Mouse (Mus musculus): ENCODE measurements around the gene Bcl2l11.
A peak's percentile ranks its signal among the peaks of the same experiment; 100 is the strongest.
"Not testable (repeated sequence)": the region's sequence is repeated elsewhere in the genome, so short reads cannot be mapped to it uniquely, and the experiment has no call there.

Bcl2l11 gene

DNA sequence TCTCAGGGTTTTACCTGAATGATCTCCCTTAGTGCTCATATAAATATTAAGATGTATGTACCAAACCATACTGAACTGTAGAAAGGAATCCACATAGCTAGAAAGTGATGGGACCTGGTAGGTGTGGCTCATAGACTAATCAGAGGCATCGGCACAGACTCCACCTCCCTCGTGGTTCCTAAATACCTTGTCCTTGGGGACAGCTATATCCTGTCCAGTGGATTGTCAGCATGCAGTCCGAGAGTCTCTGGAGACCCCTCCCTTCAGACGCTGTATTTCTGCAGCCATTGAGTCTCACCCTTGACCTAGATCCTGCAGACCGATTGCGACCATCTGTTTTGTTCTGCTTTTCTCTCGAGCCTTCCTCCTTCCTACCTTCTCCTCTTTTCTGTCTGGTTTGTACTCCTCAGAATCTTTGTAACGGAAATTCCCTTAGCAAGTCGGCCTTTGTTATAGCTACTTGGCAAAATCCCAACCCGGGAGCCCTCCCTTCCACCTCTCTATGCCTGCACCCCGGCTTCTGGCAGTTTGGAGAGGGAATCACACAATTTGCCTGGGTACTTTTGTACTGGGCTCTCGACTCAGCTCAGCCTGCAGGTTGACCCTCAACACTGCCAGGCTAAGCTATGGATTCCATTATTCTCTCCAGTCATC is 50.7 kb downstream of the Bcl2l11 start:
- DNase-seq: no peak

DNA sequence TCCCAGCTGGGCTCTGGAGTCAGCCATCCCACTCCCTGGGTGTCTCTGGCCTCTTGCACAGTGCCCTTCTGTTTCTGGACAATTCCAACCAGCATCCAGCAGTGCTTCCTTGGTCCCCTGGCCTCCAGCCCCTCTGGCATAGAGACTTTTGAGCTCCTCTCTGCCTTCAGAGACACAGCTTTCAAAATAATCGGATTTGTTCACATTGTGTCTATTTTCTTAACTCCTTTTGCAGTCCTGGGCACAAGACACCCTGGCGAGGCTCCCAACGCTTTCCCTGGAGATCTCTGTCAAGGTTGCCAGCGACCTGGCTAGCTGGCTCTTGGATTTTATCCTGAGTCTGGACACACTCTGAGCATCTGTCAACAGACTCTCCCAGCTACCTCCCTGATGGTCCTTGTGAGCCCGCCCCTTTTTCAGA is 51.4 kb downstream of the Bcl2l11 start:
- DNase-seq: peak; percentile 51

DNA sequence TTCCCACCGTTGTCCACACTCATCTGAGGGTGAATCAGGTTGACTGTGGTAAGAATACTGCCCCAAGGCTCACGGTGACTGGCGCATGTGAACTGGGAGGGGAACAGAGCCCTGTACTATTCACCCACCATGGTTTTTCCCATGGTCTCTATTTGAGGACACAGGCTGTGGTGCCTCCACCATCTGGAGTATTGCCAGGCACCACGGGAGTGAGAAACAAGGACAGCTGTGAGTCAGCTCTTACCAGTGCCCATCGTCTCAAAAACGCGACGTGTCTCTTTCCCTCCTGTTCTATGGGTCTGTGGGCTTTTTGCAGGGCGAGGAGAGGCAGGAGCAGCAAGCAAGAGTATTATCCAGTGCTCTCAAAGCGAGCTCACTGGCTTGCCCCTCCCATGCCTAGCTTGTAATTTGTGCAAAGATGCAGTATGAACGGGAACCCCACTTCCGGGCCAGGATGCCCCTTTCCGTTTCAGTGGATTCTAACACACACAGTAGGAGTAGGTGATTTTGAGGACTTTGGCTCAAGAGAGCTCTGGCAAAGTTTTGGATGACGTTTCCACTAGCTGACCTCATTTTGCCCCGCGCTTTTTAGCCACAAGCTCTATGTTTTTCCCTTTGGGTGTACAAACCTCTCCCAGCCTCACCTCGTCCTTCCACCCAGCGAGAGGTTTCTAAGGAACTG is 53.4 kb downstream of the Bcl2l11 start:
- no peak for DNase-seq

DNA sequence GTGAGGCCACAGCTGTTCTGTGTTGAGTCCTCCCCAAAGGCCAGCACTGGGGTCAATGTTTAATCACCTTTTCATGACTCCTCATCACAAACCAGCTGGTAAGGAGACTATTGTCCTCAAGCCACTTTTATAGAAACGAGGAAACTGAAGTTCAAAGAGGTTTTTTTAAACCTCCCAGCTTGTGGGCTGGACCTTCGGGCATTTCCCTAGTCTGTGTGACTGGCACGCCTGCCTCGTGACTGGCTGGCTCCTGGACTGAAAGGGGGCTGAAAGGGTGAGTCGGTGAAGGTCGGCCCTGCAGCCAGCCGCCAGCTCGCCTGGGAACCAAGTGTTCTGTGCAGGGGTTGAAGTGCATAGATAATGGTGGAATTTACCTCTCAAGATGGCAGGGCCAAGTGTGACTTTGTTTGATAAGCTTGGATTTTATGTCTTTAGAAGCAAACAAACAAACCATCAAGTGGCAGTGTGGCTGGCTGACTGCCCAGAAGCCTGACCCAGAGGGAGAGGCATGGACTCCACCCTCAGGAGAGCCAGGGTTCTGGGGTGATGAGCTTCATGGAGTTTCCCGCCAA is 54.1 kb downstream of the Bcl2l11 start:
- DNase-seq: no peak

DNA sequence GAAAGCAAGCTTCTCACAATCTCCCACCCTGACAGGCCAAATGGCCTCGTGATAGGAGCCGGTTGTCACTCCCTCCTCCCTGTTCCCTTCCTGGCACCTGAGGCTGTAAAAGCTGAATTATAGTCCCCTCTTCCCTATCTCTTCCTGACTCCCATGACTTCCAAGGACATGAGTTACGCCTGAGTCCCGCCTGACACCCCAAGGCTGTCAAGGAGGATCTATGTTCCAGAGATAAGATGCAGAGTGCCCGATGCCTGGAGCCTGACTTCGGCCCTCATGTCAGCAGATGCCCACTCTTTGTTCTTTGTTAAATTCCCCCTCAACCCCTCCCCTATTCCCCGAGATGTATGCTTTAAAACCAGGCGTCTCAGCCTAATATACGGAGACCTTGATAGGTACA is 56.3 kb downstream of the Bcl2l11 start:
- not testable (repeated sequence) for DNase-seq

DNA sequence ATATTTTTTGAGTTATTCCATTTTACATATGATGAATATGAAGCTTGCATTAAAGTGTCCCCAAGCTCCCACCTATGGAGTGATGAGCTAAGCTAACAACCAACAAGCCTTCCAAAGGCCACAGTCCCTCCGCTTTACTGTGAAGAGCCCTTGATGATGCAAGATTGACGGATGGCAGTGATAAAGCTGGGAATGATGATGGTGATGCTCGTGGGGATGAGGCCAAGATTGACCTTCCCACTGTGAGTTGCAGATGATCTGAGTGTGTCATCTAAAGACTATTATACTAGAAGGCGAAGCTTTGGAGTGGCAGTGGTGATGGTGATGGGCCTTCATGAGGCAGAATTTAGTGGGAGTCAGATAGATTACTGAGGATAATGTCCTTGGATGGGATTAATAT is 56.9 kb downstream of the Bcl2l11 start:
- DNase-seq: no peak

DNA sequence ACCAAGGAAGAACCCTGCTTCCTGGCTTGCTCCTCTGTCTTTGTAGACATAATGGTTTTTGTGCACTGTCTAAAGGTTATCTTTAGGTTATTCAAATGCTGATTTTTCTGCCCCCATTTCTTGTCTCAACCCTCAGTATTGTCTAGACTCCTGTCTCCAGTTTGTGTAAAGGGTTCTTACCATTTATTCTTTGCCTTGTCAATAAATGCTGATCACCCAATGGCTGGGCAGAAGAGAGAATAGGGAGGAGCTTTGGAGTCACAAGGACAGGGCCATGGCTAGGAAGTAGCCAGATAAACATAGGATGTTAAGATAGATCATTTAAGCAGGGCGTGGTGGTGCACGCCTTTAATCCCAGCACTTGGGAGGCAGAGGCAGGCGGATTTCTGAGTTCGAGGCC is 57.9 kb downstream of the Bcl2l11 start:
- no peak for DNase-seq

DNA sequence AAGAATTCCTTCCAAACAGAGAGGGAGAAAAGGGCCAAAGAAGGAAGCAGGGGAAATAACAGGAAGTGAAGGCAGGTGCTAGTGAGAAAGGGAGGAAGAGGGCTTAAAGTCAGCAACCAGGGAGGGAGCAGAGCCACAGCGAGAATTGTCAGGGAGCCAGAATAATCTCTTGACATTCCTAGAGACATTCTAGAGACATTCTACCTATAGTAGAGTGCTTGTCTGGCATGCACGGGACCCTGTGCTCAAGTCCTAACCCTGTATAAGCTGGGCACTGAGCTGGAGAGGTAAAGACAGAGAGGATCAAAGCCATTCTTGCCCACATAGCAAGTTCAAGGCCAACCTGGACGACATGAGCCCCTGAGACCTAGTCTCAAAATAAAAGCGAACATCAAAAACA is 60.1 kb downstream of the Bcl2l11 start:
- no peak for DNase-seq

DNA sequence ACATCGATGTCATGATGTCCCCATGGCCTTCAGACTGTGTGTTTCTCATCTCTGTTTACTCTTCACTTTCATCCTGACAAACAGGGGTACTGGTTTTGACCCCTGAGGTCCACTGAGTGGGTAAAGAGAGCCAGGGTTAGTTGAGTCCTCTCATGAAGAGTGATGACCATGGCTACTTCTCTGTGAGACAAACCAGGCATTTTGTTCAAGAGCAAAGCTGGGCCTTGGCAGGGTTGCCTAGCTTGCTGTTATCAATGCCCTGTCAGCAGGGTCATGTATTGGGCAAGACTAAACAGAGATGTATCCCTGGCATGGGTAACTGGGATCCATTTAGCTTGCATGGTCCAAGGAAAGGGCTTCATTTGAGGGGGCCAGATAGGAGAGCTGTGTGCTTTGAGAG is 61.4 kb downstream of the Bcl2l11 start:
- DNase-seq: no peak

DNA sequence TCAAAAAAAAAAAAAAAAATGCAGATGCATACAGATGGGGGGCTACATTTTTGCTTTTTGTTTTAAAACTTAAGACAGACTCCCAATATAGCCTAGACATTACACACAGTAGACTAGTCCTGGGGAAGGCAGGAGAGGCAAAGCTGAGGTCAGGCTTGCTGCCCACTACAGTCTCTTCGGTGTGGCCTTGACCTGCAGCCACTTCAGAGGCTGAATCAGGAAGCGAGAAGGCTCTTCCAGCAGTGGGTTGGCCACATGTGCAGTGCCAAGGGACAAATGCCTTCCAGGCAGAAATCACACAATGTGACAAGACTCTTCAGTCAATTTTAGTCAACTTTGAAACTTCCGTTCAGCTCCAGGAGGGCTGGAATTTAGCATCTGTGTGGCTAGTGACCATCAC is 62.6 kb downstream of the Bcl2l11 start:
- DNase-seq: no peak

DNA sequence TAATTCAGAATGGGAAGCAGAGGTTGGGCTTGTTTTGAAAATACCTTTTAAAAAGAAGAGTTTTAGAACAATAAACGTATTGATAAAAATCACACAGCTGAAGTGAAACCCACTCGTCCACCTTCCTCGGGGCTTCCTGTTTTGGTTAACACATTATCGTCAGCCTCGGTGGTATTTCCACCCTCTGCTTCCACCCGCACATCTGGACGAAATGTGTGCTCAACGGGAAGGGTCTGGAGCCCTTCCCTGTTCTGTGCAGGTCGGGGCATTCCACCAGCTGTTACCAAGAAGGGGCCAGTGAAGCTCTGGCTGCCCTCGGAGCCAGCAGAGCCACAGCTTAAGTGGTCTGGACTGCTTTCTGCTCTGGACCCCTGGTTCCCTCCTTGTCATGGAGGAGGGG is 63.9 kb downstream of the Bcl2l11 start:
- no peak for DNase-seq

DNA sequence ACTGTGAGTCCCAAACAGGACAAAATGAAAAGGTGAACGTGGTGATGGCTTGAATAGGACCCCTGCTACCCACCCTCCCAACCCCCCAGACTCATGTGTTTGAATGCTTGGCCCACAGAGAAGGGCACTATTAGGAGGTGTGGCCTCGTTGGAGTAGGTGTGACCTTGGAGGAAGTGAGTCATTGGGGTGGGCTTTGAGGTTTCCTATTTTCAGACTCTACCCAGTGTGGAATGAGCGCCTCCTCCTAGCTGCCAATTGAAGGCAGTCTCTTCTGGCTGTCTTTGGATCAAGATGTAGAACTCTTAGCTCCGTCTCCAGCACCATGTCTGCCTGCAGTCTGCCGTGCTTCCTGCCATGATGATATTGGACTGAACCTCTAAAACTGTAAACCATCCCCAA is 64.4 kb downstream of the Bcl2l11 start:
- no peak for DNase-seq

DNA sequence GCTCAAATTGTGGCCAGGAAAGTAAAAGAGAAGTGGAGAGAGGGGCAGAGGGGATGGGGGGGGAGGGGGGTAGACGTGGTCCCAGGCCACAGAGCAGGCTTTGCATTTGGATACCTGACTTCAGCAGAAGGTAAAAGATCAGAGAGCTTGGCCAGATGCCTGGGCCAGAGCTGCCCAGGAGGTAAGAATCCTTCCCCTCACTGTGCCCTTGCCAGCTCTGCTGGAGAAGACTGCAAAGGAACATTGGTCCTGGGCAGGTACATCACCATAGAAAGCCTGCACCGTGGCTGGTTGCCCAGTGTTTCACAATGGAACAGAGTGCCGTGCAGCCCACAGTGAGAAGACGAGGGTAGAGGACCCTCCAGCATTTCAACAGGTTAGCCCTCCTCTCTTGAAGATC is 67.6 kb downstream of the Bcl2l11 start:
- no peak for DNase-seq

DNA sequence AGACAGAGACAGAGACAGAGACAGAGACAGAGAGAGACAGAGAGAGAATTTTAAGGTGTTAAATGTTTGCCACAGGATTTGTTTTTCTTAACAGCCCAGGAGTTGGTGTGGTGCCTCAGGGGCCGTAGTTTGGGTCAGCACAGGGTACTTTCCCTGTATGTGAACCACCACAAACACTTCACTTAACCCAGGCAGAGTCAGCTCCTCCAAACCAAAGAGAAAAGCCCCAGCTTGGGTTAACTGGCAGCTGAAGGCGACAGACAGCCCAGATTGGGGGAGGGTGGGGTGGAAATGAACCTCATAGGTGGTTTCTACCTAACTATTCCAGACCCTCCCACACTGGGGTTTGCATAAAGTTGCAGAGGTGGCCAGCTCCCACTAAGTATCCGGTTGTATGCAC is 71.5 kb downstream of the Bcl2l11 start:
- DNase-seq: no peak

DNA sequence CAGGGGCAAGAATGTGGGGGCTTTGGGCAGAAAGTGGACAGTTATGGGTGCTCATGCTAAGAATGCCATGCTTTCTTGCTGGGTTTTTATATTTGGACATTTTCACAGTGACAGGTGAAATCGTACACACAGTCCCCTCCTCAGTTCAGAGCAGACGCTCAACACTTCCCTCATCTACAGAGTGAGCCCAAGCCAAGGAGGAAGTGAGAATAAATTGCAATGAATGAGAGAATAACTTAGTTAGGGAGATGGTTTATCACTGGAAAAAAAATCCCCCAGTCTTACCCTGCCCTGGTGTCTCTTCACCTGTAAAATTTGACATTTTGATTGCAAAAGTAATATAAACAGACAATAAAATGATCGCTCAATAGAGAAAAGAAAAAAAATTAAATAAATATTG is 77.3 kb downstream of the Bcl2l11 start:
- no peak for DNase-seq

DNA sequence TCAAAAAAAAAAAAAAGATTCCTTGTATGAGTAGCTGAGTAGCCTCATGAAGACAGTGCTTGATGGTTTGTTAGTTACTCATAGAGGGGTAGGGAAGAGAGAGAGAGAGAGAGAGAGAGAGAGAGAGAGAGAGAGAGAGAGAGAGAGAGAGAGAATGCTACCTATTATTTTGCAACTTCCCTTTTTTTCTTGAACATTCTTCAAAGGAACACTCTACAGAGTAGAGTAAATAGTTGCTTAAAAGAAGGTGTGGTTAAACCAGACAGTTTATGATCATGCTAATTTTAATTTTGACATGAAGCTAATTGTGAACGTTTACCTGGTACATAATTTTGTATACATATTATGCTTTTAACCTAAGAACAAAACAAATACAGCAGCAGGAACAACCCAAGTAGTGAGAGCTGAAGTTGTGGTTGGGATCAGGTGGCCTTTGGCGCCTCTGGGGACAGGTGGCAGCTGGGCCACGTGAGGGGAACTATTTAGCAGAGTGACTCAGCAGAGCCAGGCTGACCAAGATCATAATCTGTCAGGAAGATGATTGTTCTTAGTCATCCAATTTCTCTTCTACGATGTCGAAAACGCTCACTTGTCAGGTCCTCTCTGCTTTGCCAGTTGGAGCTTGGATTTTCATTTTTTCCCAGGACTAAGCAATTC is 78.0 kb downstream of the Bcl2l11 start:
- DNase-seq: no peak

DNA sequence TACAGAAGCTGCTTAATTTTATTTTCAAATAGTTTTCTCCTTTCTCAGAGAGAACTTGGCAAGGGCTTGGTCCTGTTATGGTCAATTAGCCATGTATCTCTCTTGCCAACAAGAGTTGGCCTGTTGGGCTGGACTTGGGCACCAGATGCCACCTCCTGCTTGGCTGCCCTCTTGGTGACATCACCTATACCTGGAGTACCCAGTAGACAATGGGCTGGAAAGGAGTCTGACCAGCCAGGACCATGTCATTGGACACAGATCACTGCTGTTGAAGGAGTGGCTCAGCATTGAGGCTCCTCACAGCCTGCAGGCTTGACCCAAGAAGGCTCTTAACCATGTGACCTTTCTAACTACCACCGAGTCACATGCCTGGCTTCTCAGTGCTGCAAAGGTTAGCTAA is 82.7 kb downstream of the Bcl2l11 start:
- DNase-seq: peak; percentile 21

DNA sequence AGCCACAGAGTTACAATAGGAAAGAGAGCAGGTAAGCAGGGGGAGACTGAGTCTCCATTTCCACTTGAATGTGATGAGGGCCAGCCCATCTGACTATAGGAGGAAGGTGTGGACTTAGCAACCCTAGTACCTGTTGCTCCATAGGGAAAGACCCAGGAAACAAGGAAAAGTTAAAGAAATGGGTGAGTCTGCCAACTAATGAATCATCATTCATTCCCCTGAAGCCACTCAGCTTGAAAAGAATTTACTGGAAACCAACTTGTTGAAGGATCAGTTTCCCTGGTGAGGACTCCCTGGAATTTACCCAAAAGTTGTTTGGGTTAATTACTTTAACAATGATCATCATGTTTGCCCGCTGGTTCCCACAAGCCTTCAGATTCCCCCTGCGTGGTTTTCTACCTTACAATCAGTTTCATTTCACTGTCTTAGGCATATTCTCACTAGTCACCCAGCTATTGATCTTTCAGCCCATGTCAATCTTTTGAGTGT is 84.0 kb downstream of the Bcl2l11 start:
- DNase-seq: no peak

DNA sequence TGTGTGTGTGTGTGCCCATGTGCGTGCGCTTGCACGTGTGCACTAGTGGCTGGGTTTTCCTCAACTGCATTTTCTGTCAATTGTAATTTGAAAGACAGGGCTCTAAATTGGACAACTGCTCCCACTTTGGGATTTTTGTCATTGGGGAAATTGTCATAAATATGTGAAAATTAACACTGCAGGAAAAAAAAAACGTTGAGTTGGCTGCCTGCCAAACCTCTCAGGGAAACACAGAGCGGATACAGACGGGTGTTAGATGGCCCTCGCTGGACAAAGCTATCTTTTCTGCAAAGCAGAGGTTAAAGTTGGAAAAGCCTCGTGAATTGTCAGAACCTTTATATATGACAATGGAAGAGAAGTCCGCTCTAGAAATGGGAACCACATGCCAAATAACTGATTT is 84.5 kb downstream of the Bcl2l11 start:
- DNase-seq: no peak

DNA sequence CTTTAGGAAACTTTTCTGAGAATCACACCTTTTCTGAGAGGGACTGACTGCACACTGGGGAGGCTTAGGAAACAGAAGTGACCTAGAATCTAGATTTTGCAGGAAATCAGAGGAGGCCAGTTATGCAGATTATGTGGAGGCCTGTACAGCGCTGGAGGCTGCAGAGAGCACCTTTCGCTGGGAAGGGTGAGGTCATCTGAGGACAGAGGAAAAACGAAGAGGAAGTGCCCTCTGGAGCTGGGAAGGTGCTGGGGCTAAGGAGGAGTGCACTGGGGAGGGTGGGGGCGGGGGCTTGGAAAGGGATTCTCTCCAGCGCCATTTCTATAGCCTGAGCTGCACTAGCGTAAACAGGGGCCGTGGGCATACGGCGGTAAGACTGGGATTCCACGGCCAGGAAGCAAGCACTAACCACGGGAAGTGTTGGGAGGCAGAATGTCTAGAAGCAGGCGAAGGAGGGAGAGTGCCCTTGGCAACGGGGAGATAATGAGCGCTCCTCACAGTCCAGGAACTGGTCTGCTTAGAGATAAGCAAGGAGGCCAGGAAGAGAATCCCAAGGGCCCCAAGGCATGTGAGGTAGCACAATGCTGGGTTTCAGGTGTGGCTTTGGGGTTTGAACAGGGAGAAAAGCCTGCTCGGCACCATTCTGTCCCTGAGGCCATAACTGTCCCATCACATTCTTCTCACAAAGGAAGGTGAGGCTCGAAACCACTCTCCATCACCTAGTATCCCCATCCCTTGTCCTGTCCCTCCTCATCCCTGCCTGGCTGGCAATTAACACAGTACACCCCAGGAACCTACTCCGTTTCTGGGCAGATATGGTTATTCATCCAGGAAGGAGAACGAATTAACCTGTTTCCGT is 85.4 kb downstream of the Bcl2l11 start:
- no peak for DNase-seq

DNA sequence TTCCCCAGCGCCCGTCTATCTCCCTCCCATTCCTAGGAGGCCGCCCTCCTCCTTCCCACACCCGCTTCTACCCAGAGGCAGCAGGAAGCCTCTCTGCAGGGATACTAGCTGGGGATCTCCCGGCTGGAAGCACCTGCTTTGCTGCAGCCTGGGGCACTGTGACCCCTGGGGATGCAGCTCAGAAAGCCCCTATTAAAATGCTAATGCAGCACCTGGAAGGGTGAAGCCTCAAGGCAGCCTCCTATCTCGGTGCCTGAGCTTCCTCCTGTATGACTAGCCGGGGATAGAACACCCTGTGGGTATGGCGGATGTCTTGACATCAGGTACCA is 86.0 kb downstream of the Bcl2l11 start:
- DNase-seq: no peak

All from cerebellum, adult 9-11 months (tissue).